Mouse (Mus musculus) MEL (cell line): ENCODE results near the gene Mpi. TPM values are rescaled to one million over a fixed set of nuclear protein-coding genes. Genes with fewer than 3 reads are reported as not detected.
A peak's percentile ranks its signal among the peaks of the same experiment; 100 is the strongest.

Source experiments
- DNase-seq: peaks from one replicate; pipeline ENCODE4 v3.0.0; 2011; ENCODE audit warnings: low read depth, low spot score
- H3K27ac ChIP-seq: 2 replicates; pipeline ENCODE4 v1.5.1; 2012; ENCODE audit warnings: low read depth, mild to moderate bottlenecking, control low read depth, low read length, moderate library complexity; ENCODE audit not compliant: control insufficient read depth
- H3K27me3 ChIP-seq, 2 experiments: fragments of 150-350 bp in 1 of 2; sonication (generic) in 1 of 2; 2 replicates each; pipeline ENCODE4 v1.6.1; 2012; ENCODE audit warnings: low read length in 2 of 2, mild to moderate bottlenecking in 2 of 2, improper control_type of control experiment in 1 of 2, moderate library complexity in 1 of 2; ENCODE audit not compliant: insufficient read depth in 2 of 2, control insufficient read depth in 1 of 2
- H3K36me3 ChIP-seq, 2 experiments: 2 replicates each; pipeline ENCODE4 v1.6.1; 2012 to 2014; ENCODE audit warnings: low read length in 2 of 2, improper control_type of control experiment in 1 of 2, inconsistent platforms in 1 of 2, mild to moderate bottlenecking in 1 of 2; ENCODE audit not compliant: insufficient read depth in 2 of 2, control insufficient read depth in 1 of 2
- H3K4me1 ChIP-seq, 2 experiments: fragments of 150-350 bp in 1 of 2; sonication (generic) in 1 of 2; 2 replicates each; pipeline ENCODE4 v1.6.1; 2012; ENCODE audit warnings: low read length in 2 of 2, improper control_type of control experiment in 1 of 2, mild to moderate bottlenecking in 1 of 2; ENCODE audit not compliant: insufficient read depth in 2 of 2, control insufficient read depth in 1 of 2
- H3K4me3 ChIP-seq, 2 experiments: fragments of 150-350 bp in 1 of 2; sonication (generic) in 1 of 2; 2 replicates each; pipeline ENCODE4 v1.5.1; 2012; ENCODE audit warnings: low read depth in 2 of 2, low read length in 2 of 2, mild to moderate bottlenecking in 2 of 2, moderate library complexity in 2 of 2, control low read depth in 1 of 2, improper control_type of control experiment in 1 of 2; ENCODE audit not compliant: control insufficient read depth in 1 of 2, insufficient read depth in 1 of 2
- H3K79me2 ChIP-seq: 2 replicates; pipeline ENCODE4 v1.6.1; 2012; ENCODE audit warnings: mild to moderate bottlenecking, low read length, moderate library complexity; ENCODE audit not compliant: control insufficient read depth, poor library complexity, insufficient read depth
- H3K9ac ChIP-seq: 2 replicates; pipeline ENCODE4 v1.6.1; 2012; ENCODE audit warnings: low read depth, mild to moderate bottlenecking, control low read depth, low read length, moderate library complexity; ENCODE audit not compliant: control insufficient read depth, poor library complexity, severe bottlenecking
- H3K9me3 ChIP-seq: fragments of 150-350 bp; sonication (generic); replicated peaks from 2 replicates; pipeline ENCODE4 v1.6.1; 2012; ENCODE audit warnings: mild to moderate bottlenecking, low read length, improper control_type of control experiment, moderate library complexity; ENCODE audit not compliant: insufficient read depth
- BHLHE40 ChIP-seq: IDR thresholded peaks from 2 replicates; pipeline ENCODE4 v1.6.1; 2012; ENCODE audit warnings: low read depth, mild to moderate bottlenecking, inconsistent platforms, low read length, improper control_type of control experiment, borderline replicate concordance
- CHD1 ChIP-seq: IDR thresholded peaks from 2 replicates; pipeline ENCODE4 v1.6.1; 2012; ENCODE audit warnings: low read depth, mild to moderate bottlenecking, inconsistent platforms, low read length, improper control_type of control experiment
- CHD2 ChIP-seq: IDR thresholded peaks from 2 replicates; pipeline ENCODE4 v1.6.1; 2011; ENCODE audit warnings: low read length, improper control_type of control experiment
- CTCF ChIP-seq, 3 experiments: IDR thresholded peaks in 2 of 3; conservative IDR thresholded peaks in 1 of 3; 2 replicates each; pipeline ENCODE4 v1.5.1; 2011 to 2012; ENCODE audit warnings: low read length in 3 of 3, low read depth in 2 of 3, mild to moderate bottlenecking in 2 of 3, improper control_type of control experiment in 1 of 3, inconsistent platforms in 1 of 3, mixed read lengths in 1 of 3, moderate library complexity in 1 of 3; ENCODE audit not compliant: control insufficient read depth in 1 of 3, insufficient read depth in 1 of 3, poor library complexity in 1 of 3, severe bottlenecking in 1 of 3
- E2F4 ChIP-seq: IDR thresholded peaks from 2 replicates; pipeline ENCODE4 v1.6.1; 2011; ENCODE audit warnings: low read depth, low read length, improper control_type of control experiment, borderline replicate concordance
- ELF1 ChIP-seq: IDR thresholded peaks from 2 replicates; pipeline ENCODE4 v1.6.1; 2014; ENCODE audit warnings: low read depth, mild to moderate bottlenecking, inconsistent platforms, low read length, improper control_type of control experiment, moderate library complexity
- ETS1 ChIP-seq: IDR thresholded peaks from 2 replicates; pipeline ENCODE4 v1.6.1; 2012; ENCODE audit warnings: low read depth, mild to moderate bottlenecking, inconsistent platforms, low read length, improper control_type of control experiment, moderate library complexity
- GABPA ChIP-seq: IDR thresholded peaks from 2 replicates; pipeline ENCODE4 v1.6.1; 2012; ENCODE audit warnings: low read depth, mild to moderate bottlenecking, inconsistent platforms, low read length, improper control_type of control experiment, moderate library complexity
- GATA1 ChIP-seq: IDR thresholded peaks from 2 replicates; pipeline ENCODE4 v1.6.1; 2011; ENCODE audit warnings: low read depth, low read length, improper control_type of control experiment
- HCFC1 ChIP-seq: IDR thresholded peaks from 2 replicates; pipeline ENCODE4 v1.6.1; 2012; ENCODE audit warnings: low read depth, mild to moderate bottlenecking, inconsistent platforms, low read length, improper control_type of control experiment, moderate library complexity
- JUND ChIP-seq: IDR thresholded peaks from 2 replicates; pipeline ENCODE4 v1.6.1; 2011; ENCODE audit warnings: low read depth, mild to moderate bottlenecking, improper control_type of control experiment, low read length
- KAT2A ChIP-seq: conservative IDR thresholded peaks from 2 replicates; pipeline ENCODE4 v1.6.1; 2012; ENCODE audit warnings: low read depth, low read length, improper control_type of control experiment, inconsistent platforms
- MAX ChIP-seq: IDR thresholded peaks from 2 replicates; pipeline ENCODE4 v1.6.1; 2011; ENCODE audit warnings: low read length, improper control_type of control experiment
- MAZ ChIP-seq: IDR thresholded peaks from 2 replicates; pipeline ENCODE4 v1.6.1; 2012; ENCODE audit warnings: low read depth, mild to moderate bottlenecking, inconsistent platforms, low read length, improper control_type of control experiment
- MXI1 ChIP-seq: IDR thresholded peaks from 2 replicates; pipeline ENCODE4 v1.6.1; 2011; ENCODE audit warnings: mild to moderate bottlenecking, low read depth, low read length, improper control_type of control experiment
- MYB ChIP-seq: IDR thresholded peaks from 2 replicates; pipeline ENCODE4 v1.6.1; 2011; ENCODE audit warnings: mild to moderate bottlenecking, low read depth, low read length, improper control_type of control experiment
- MYC ChIP-seq: IDR thresholded peaks from 2 replicates; pipeline ENCODE4 v1.6.1; 2011; ENCODE audit warnings: low read depth, mild to moderate bottlenecking, low read length, improper control_type of control experiment, moderate library complexity
- NELFE ChIP-seq: IDR thresholded peaks from 2 replicates; pipeline ENCODE4 v1.6.1; 2011; ENCODE audit warnings: low read depth, low read length, improper control_type of control experiment
- NRF1 ChIP-seq: IDR thresholded peaks from 2 replicates; pipeline ENCODE4 v1.6.1; 2014; ENCODE audit warnings: low read depth, mild to moderate bottlenecking, inconsistent platforms, low read length, improper control_type of control experiment, moderate library complexity; ENCODE audit not compliant: poor library complexity, insufficient read depth, severe bottlenecking
- POLR2A ChIP-seq, 2 experiments: IDR thresholded peaks; 2 replicates each; pipeline ENCODE4 v1.6.1; 2011 to 2012; ENCODE audit warnings: low read length in 2 of 2, mild to moderate bottlenecking in 2 of 2, control low read depth in 1 of 2, improper control_type of control experiment in 1 of 2, low read depth in 1 of 2, moderate library complexity in 1 of 2; ENCODE audit not compliant: control insufficient read depth in 1 of 2, insufficient read depth in 1 of 2, poor library complexity in 1 of 2
- POLR2AphosphoS2 ChIP-seq: IDR thresholded peaks from 2 replicates; pipeline ENCODE4 v1.6.1; 2011; ENCODE audit warnings: low read length, improper control_type of control experiment
- POLR2AphosphoS5 ChIP-seq: IDR thresholded peaks from 2 replicates; pipeline ENCODE4 v1.6.1; 2012; ENCODE audit warnings: low read depth, borderline replicate concordance, mild to moderate bottlenecking, inconsistent platforms, low read length, moderate library complexity, mixed read lengths
- RAD21 ChIP-seq: IDR thresholded peaks from 2 replicates; pipeline ENCODE4 v1.6.1; 2011; ENCODE audit warnings: mild to moderate bottlenecking, low read depth, low read length, improper control_type of control experiment
- SIN3A ChIP-seq: IDR thresholded peaks from 2 replicates; pipeline ENCODE4 v1.6.1; 2012; ENCODE audit warnings: low read length, improper control_type of control experiment, inconsistent platforms
- SMC3 ChIP-seq: IDR thresholded peaks from 2 replicates; pipeline ENCODE4 v1.6.1; 2011; ENCODE audit warnings: low read depth, low read length, improper control_type of control experiment
- TBP ChIP-seq: IDR thresholded peaks from 2 replicates; pipeline ENCODE4 v1.8.0; 2011; ENCODE audit warnings: low read depth, low read length, improper control_type of control experiment
- TCF12 ChIP-seq: IDR thresholded peaks from 2 replicates; pipeline ENCODE4 v1.6.1; 2014; ENCODE audit warnings: low read depth, mild to moderate bottlenecking, inconsistent platforms, low read length, improper control_type of control experiment, moderate library complexity
- UBTF ChIP-seq: IDR thresholded peaks from 2 replicates; pipeline ENCODE4 v1.6.1; 2012; ENCODE audit warnings: low read depth, mild to moderate bottlenecking, inconsistent platforms, low read length, improper control_type of control experiment, moderate library complexity, borderline replicate concordance; ENCODE audit not compliant: insufficient read depth
- USF1 ChIP-seq: IDR thresholded peaks from 2 replicates; pipeline ENCODE4 v1.6.1; 2014; ENCODE audit warnings: low read depth, mild to moderate bottlenecking, inconsistent platforms, low read length, improper control_type of control experiment, moderate library complexity
- ZMIZ1 ChIP-seq: IDR thresholded peaks from 2 replicates; pipeline ENCODE4 v1.6.1; 2012; ENCODE audit warnings: low read depth, mild to moderate bottlenecking, inconsistent platforms, low read length, improper control_type of control experiment, moderate library complexity
- ZNF384 ChIP-seq: IDR thresholded peaks from 2 replicates; pipeline ENCODE4 v1.6.1; 2012; ENCODE audit warnings: low read depth, mild to moderate bottlenecking, inconsistent platforms, low read length, improper control_type of control experiment
- polyA plus RNA-seq, 2 experiments: library from polyadenylated mRNA; stranded (reverse) in 1 of 2; unstranded in 1 of 2; fragments of >175 nt in 1 of 2; fragments of >200 nt in 1 of 2; gene quantifications; 2 replicates each; pipeline versions ENCODE4 v1.2.1 to v1.2.4; 2012; ENCODE audit warnings: low replicate concordance in 2 of 2, low read depth in 1 of 2; ENCODE audit not compliant: insufficient read length in 2 of 2, insufficient read depth in 1 of 2, missing spikeins in 1 of 2
- total RNA-seq: library from RNA; depleted of rRNA; stranded (reverse); fragments of 300-350 nt; gene quantifications from 2 replicates; pipeline ENCODE4 v1.2.3, GENCODE M21; 2012

Gene Mpi
- total and polyA plus RNA-seq, 3 experiments: 24.3 to 37.7 TPM; not detected in 1

- peaks cover 0 to 32% of the 10 kb centered on the region in 2 experiments; a peak in 3 of 4 replicates for H3K36me3 ChIP-seq
- peak within 1 kb of the TSS; percentile 64 for H3K27ac ChIP-seq
- no peaks in the 10 kb centered on the region for H3K27me3 ChIP-seq
- peaks cover 48% of the 10 kb centered on the region for H3K79me2 ChIP-seq
- DNase-seq: peak; percentile 96
- peaks cover 9 to 15% of the 10 kb centered on the region in 2 experiments for H3K4me1 ChIP-seq
- no peaks in the 10 kb centered on the region for H3K9me3 ChIP-seq
- H3K9ac ChIP-seq: peak within 1 kb of the TSS; percentile 86
- H3K4me3 ChIP-seq: peak within 1 kb of the TSS; percentile 79 to 98
- TF ChIP-seq NRF1 (peak; percentile 44; the same call in 1 of the 2 replicates), TBP (no peak; the same call in none of the 2 replicates), MYB (no peak), USF1 (no peak), POLR2AphosphoS2 (peak; percentile 90), ZMIZ1 (peak; percentile 90), ETS1 (peak; percentile 32; the same call in 1 of the 2 replicates), CHD2 (no peak), SMC3 (no peak), TCF12 (peak; percentile 79), BHLHE40 (no peak), ELF1 (peak; percentile 81), RAD21 (no peak), CHD1 (no peak), MXI1 (peak; percentile 91; the same call in 1 of the 2 replicates), MAZ (peak; percentile 37; the same call in 1 of the 2 replicates), KAT2A (no peak; the same call in 1 of the 2 replicates), GATA1 (no peak), HCFC1 (peak; percentile 87), CTCF (IDR thresholded peaks at IDR 0.05 in 2 of 3, conservative IDR thresholded peaks at IDR 0.05 in 1 of 3; ENCODE audit: control insufficient read depth in 1 of 3, insufficient read depth in 1 of 3, low read depth in 2 of 3, low read length in 3 of 3, poor library complexity in 1 of 3, severe bottlenecking in 1 of 3) (no peak), POLR2AphosphoS5 (0 out of 2 replicates have a peak, but pooled peaks have one; percentile 27), GABPA (no peak), E2F4 (peak; percentile 61; the same call in 1 of the 2 replicates), POLR2A (IDR thresholded peaks at IDR 0.05; ENCODE audit: control insufficient read depth in 1 of 2, insufficient read depth in 1 of 2, low read depth in 1 of 2, low read length in 2 of 2, poor library complexity in 1 of 2) (peak; percentile 93 to 99), UBTF (0 out of 2 replicates have a peak, but pooled peaks have one; percentile 64), SIN3A (peak; percentile 84), MYC (peak; percentile 93), JUND (no peak), NELFE (peak; percentile 98), ZNF384 (no peak), MAX (peak; percentile 90)
Observed at GRCm38 (mm10) chr9:57521056-57521911, 31.3 kb downstream of the Mpi start, which contains the start of gene Cox5a. Gene Cox5a, plus strand, starts transcription at chr9:57521274.
